Mouse (Mus musculus): ENCODE data around the gene Ano4.
"Not testable (repeated sequence)": the region's sequence is repeated elsewhere in the genome, so short reads cannot be mapped to it uniquely, and the experiment has no call there.

Ano4 gene

GRCm38 (mm10) chr10:89098183-89098582, 246.4 kb downstream of the Ano4 start:
- H3K36me3 ChIP-seq (ENCODE audit: insufficient read depth, low read length): no peaks in the 10 kb centered on the region
- H3K4me3 ChIP-seq (replicated peaks; ENCODE audit: low read length): no peak overlapping the region
- no peaks in the 10 kb centered on the region for H3K27me3 ChIP-seq (ENCODE audit: insufficient read depth, low read length)
- H3K9me3 ChIP-seq (ENCODE audit: low read length): no peaks in the 10 kb centered on the region
- TF ChIP-seq CTCF (conservative IDR thresholded peaks at IDR 0.05; ENCODE audit: low read length) (no peak), NANOG (IDR thresholded peaks at IDR 0.05; ENCODE audit: borderline replicate concordance, low read length) (no peak), POU5F1 (IDR thresholded peaks at IDR 0.05; ENCODE audit: borderline replicate concordance, low read length) (no peak)
- no peaks in the 10 kb centered on the region for H3K4me1 ChIP-seq (replicated peaks; ENCODE audit: low read depth, low read length)

GRCm38 (mm10) chr10:89092350-89093040, 252.1 kb downstream of the Ano4 start:
- no peaks in the 10 kb centered on the region for H3K27me3 ChIP-seq (ENCODE audit: insufficient read depth, low read length)

GRCm38 (mm10) chr10:89077447-89077846, 267.1 kb downstream of the Ano4 start:
- Histone ChIP-seq H3K4me3 (replicated peaks; ENCODE audit: low read length) (no peak overlapping the region), H3K27me3 (ENCODE audit: insufficient read depth, low read length) (no peaks in the 10 kb centered on the region), H3K9me3 (ENCODE audit: low read length) (no peaks in the 10 kb centered on the region), H3K36me3 (ENCODE audit: insufficient read depth, low read length) (no peaks in the 10 kb centered on the region), H3K4me1 (replicated peaks; ENCODE audit: low read depth, low read length) (no peaks in the 10 kb centered on the region)
- TF ChIP-seq POU5F1 (IDR thresholded peaks at IDR 0.05; ENCODE audit: borderline replicate concordance, low read length) (no peak), NANOG (IDR thresholded peaks at IDR 0.05; ENCODE audit: borderline replicate concordance, low read length) (no peak), CTCF (conservative IDR thresholded peaks at IDR 0.05; ENCODE audit: low read length) (no peak)

More at GRCm38 (mm10) chr10:89092350-89093040, 252.1 kb downstream of the Ano4 start:
- no peaks in the 10 kb centered on the region for H3K36me3 ChIP-seq (ENCODE audit: insufficient read depth, low read length)
- H3K9me3 ChIP-seq (ENCODE audit: low read length): no peaks in the 10 kb centered on the region
- no peak for TF ChIP-seq NANOG (IDR thresholded peaks at IDR 0.05; ENCODE audit: borderline replicate concordance, low read length)
- TF ChIP-seq CTCF (conservative IDR thresholded peaks at IDR 0.05; ENCODE audit: low read length): no peak
- no peak for TF ChIP-seq POU5F1 (IDR thresholded peaks at IDR 0.05; ENCODE audit: borderline replicate concordance, low read length)
- no peaks in the 10 kb centered on the region for H3K4me1 ChIP-seq (replicated peaks; ENCODE audit: low read depth, low read length)
- no peak overlapping the region for H3K4me3 ChIP-seq (replicated peaks; ENCODE audit: low read length)

GRCm38 (mm10) chr10:89055891-89056290, 288.7 kb downstream of the Ano4 start:
- Histone ChIP-seq H3K4me1 (replicated peaks; ENCODE audit: low read depth, low read length) (no peaks in the 10 kb centered on the region), H3K36me3 (ENCODE audit: insufficient read depth, low read length) (no peaks in the 10 kb centered on the region), H3K4me3 (replicated peaks; ENCODE audit: low read length) (no peak overlapping the region), H3K27me3 (ENCODE audit: insufficient read depth, low read length) (no peaks in the 10 kb centered on the region), H3K9me3 (ENCODE audit: low read length) (peaks cover 9% of the 10 kb centered on the region; the same call in 1 of the 2 replicates)
- TF ChIP-seq CTCF (conservative IDR thresholded peaks at IDR 0.05; ENCODE audit: low read length) (no peak), POU5F1 (IDR thresholded peaks at IDR 0.05; ENCODE audit: borderline replicate concordance, low read length) (no peak), NANOG (IDR thresholded peaks at IDR 0.05; ENCODE audit: borderline replicate concordance, low read length) (no peak)

GRCm38 (mm10) chr10:89044921-89045320, 299.6 kb downstream of the Ano4 start:
- not testable (repeated sequence) for H3K36me3 ChIP-seq (ENCODE audit: insufficient read depth, low read length); H3K4me1 ChIP-seq (replicated peaks; ENCODE audit: low read depth, low read length); H3K27me3 ChIP-seq (ENCODE audit: insufficient read depth, low read length); H3K4me3 ChIP-seq (replicated peaks; ENCODE audit: low read length); H3K9me3 ChIP-seq (ENCODE audit: low read length)

- Histone ChIP-seq H3K4me1 (replicated peaks; ENCODE audit: low read depth, low read length) (no peaks in the 10 kb centered on the region), H3K36me3 (ENCODE audit: insufficient read depth, low read length) (no peaks in the 10 kb centered on the region), H3K9me3 (ENCODE audit: low read length) (no peaks in the 10 kb centered on the region), H3K4me3 (replicated peaks; ENCODE audit: low read length) (no peak overlapping the region), H3K27me3 (ENCODE audit: insufficient read depth, low read length) (no peaks in the 10 kb centered on the region)
- TF ChIP-seq CTCF (conservative IDR thresholded peaks at IDR 0.05; ENCODE audit: low read length) (no peak), POU5F1 (IDR thresholded peaks at IDR 0.05; ENCODE audit: borderline replicate concordance, low read length) (no peak), NANOG (IDR thresholded peaks at IDR 0.05; ENCODE audit: borderline replicate concordance, low read length) (no peak)
Measured at GRCm38 (mm10) chr10:89044166-89044565, 300.4 kb downstream of the Ano4 start.

- Histone ChIP-seq H3K9me3 (ENCODE audit: low read length) (no peaks in the 10 kb centered on the region), H3K4me3 (replicated peaks; ENCODE audit: low read length) (no peak overlapping the region), H3K27me3 (ENCODE audit: insufficient read depth, low read length) (no peaks in the 10 kb centered on the region), H3K36me3 (ENCODE audit: insufficient read depth, low read length) (no peaks in the 10 kb centered on the region), H3K4me1 (replicated peaks; ENCODE audit: low read depth, low read length) (no peaks in the 10 kb centered on the region)
- TF ChIP-seq CTCF (conservative IDR thresholded peaks at IDR 0.05; ENCODE audit: low read length) (no peak), POU5F1 (IDR thresholded peaks at IDR 0.05; ENCODE audit: borderline replicate concordance, low read length) (no peak), NANOG (IDR thresholded peaks at IDR 0.05; ENCODE audit: borderline replicate concordance, low read length) (no peak)
Measured at GRCm38 (mm10) chr10:89018926-89019325, 325.6 kb downstream of the Ano4 start.

GRCm38 (mm10) chr10:89008303-89008702, 336.3 kb downstream of the Ano4 start:
- Histone ChIP-seq H3K27me3 (ENCODE audit: insufficient read depth, low read length) (no peaks in the 10 kb centered on the region), H3K4me1 (replicated peaks; ENCODE audit: low read depth, low read length) (no peaks in the 10 kb centered on the region), H3K36me3 (ENCODE audit: insufficient read depth, low read length) (no peaks in the 10 kb centered on the region), H3K4me3 (replicated peaks; ENCODE audit: low read length) (no peak overlapping the region), H3K9me3 (ENCODE audit: low read length) (no peaks in the 10 kb centered on the region)
- TF ChIP-seq CTCF (conservative IDR thresholded peaks at IDR 0.05; ENCODE audit: low read length): no peak
- TF ChIP-seq POU5F1 (IDR thresholded peaks at IDR 0.05; ENCODE audit: borderline replicate concordance, low read length): no peak
- TF ChIP-seq NANOG (IDR thresholded peaks at IDR 0.05; ENCODE audit: borderline replicate concordance, low read length): no peak

- no peaks in the 10 kb centered on the region for H3K36me3 ChIP-seq (ENCODE audit: insufficient read depth, low read length)
- H3K4me1 ChIP-seq (replicated peaks; ENCODE audit: low read depth, low read length): no peaks in the 10 kb centered on the region
- no peaks in the 10 kb centered on the region for H3K27me3 ChIP-seq (ENCODE audit: insufficient read depth, low read length)
- H3K9me3 ChIP-seq (ENCODE audit: low read length): no peaks in the 10 kb centered on the region
- no peak overlapping the region for H3K4me3 ChIP-seq (replicated peaks; ENCODE audit: low read length)
- no peak for TF ChIP-seq CTCF (conservative IDR thresholded peaks at IDR 0.05; ENCODE audit: low read length)
- no peak for TF ChIP-seq NANOG (IDR thresholded peaks at IDR 0.05; ENCODE audit: borderline replicate concordance, low read length)
- TF ChIP-seq POU5F1 (IDR thresholded peaks at IDR 0.05; ENCODE audit: borderline replicate concordance, low read length): no peak
Measured at GRCm38 (mm10) chr10:89004518-89004917, 340.0 kb downstream of the Ano4 start.
